Mouse (Mus musculus) midbrain, embryonic 16.5 days (tissue): Measurements from ENCODE around the gene Fam189b. TPM values are rescaled to one million over a fixed set of nuclear protein-coding genes. Genes with fewer than 3 reads are reported as not detected.

Experiments used
- ATAC-seq: fragments of 200-750 bp; cut with Nextera tagmentation; 2 replicates; pipeline ENCODE4 v1.8.0; 2017; ENCODE audit warnings: moderate TSS enrichment
- H3K27ac ChIP-seq: fragments of 300-500 bp; sonication (generic); 2 replicates; pipeline ENCODE4 v1.5.1; 2014; ENCODE audit warnings: mild to moderate bottlenecking, low read length, mixed read lengths
- H3K27me3 ChIP-seq: fragments of 300-500 bp; sonication (generic); 2 replicates; pipeline ENCODE4 v1.6.1; 2014; ENCODE audit warnings: low read depth, low read length, mixed read lengths; ENCODE audit not compliant: control insufficient read depth, insufficient read depth
- H3K36me3 ChIP-seq: fragments of 300-500 bp; sonication (generic); 2 replicates; pipeline ENCODE4 v1.6.1; 2014; ENCODE audit warnings: mild to moderate bottlenecking, low read length, moderate library complexity, mixed read lengths; ENCODE audit not compliant: control insufficient read depth, insufficient read depth
- H3K4me1 ChIP-seq: fragments of 300-500 bp; sonication (generic); 2 replicates; pipeline ENCODE4 v1.6.1; 2014; ENCODE audit warnings: mild to moderate bottlenecking, low read length, mixed read lengths; ENCODE audit not compliant: control insufficient read depth, insufficient read depth
- H3K4me2 ChIP-seq: fragments of 300-500 bp; sonication (generic); 2 replicates; pipeline ENCODE4 v1.6.1; 2014; ENCODE audit warnings: mild to moderate bottlenecking, low read length, mixed read lengths
- H3K4me3 ChIP-seq: fragments of 300-500 bp; sonication (generic); 2 replicates; pipeline ENCODE4 v1.5.1; 2014; ENCODE audit warnings: low read depth, mild to moderate bottlenecking, low read length, moderate library complexity, mixed read lengths
- H3K9ac ChIP-seq: fragments of 300-500 bp; sonication (generic); 2 replicates; pipeline ENCODE4 v1.6.1; 2014; ENCODE audit warnings: low read depth, low read length, mixed read lengths
- H3K9me3 ChIP-seq: fragments of 300-500 bp; sonication (generic); replicated peaks from 2 replicates; pipeline ENCODE4 v1.6.1; 2014; ENCODE audit warnings: mild to moderate bottlenecking, low read length, mixed read lengths; ENCODE audit not compliant: control insufficient read depth, poor library complexity, severe bottlenecking
- WGBS: fragments of 180-500 bp; shearing (Covaris S2); extraction: QIAGEN DNeasy Blood & Tissue Kit; methylation state at CpG from one replicate; pipeline ENCODE4 v1.1.7; 2014; 5-methylcytosine and 5-hydroxymethylcytosine counted together
- polyA plus RNA-seq: library from polyadenylated mRNA; unstranded; fragments of >200 nt; fragmentation: Nextera tagmentation; extraction: Ambion mirVana; gene quantifications from 2 replicates; pipeline ENCODE4 v1.2.1, GENCODE M21; 2015

Fam189b gene
- polyA plus RNA-seq, 1 experiment from 2014 or later = 33.6 TPM

DNA sequence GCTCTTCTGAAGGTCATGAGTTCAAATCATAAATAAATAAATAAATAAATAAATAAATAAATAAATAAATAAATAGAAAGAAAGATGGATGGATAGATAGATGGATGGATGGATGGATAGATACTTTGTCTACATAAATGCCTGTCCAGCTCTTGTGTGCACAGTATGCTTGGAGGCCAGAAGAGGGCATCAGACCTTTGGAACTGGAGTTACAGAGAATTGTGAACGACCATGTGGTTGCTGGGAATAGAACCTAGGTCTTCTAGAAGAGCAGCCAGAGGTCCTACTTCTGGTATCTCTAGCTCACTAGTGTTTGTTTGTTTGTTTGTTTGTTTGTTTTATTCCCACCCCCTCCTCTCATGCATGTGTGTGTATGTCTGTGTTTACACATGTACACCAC is 10.4 kb downstream of the Fam189b start:
- no peak for ATAC-seq
- H3K27ac ChIP-seq = no peak overlapping the region
- WGBS = 65% methylated on average over 1 of the region's 1 CpGs

DNA sequence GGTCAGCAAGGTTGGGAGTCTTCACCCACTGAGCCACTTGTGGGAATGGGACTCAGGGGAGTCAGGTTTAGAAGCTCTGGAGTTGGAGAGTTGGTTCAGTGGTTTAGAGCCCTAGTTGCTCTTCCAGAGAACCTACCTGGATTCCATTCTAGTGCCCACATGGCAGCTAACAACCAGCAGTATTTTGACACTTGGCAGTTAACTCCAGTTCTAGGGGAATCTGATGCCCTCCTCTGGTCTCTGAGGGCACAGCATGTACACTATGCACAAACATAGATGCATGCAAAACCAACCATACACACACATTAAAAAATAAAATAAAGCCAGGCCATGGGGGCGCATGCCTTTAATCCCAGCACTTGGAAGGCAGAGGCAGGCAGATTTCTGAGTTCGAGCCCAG is 10.9 kb downstream of the Fam189b start:
- no peaks in the 10 kb centered on the region for H3K36me3 ChIP-seq
- no peaks in the 10 kb centered on the region for H3K9me3 ChIP-seq
- peaks cover 10% of the 10 kb centered on the region for H3K4me1 ChIP-seq
- no peaks in the 10 kb centered on the region for H3K27me3 ChIP-seq
- H3K4me3 ChIP-seq = no peak overlapping the region
- WGBS = 88% methylated on average over 2 of the region's 2 CpGs
- no peak overlapping the region for H3K4me2 ChIP-seq
- no peak overlapping the region for H3K9ac ChIP-seq
- H3K27ac ChIP-seq = no peak overlapping the region
- ATAC-seq = no peak

More for the DNA sequence above, 10.4 kb downstream of the Fam189b start:
- no peak overlapping the region for H3K4me3 ChIP-seq
- no peak overlapping the region for H3K9ac ChIP-seq
- peaks cover 10% of the 10 kb centered on the region for H3K4me1 ChIP-seq
- no peaks in the 10 kb centered on the region for H3K27me3 ChIP-seq
- no peaks in the 10 kb centered on the region for H3K9me3 ChIP-seq
- H3K36me3 ChIP-seq = no peaks in the 10 kb centered on the region
- no peak overlapping the region for H3K4me2 ChIP-seq

DNA sequence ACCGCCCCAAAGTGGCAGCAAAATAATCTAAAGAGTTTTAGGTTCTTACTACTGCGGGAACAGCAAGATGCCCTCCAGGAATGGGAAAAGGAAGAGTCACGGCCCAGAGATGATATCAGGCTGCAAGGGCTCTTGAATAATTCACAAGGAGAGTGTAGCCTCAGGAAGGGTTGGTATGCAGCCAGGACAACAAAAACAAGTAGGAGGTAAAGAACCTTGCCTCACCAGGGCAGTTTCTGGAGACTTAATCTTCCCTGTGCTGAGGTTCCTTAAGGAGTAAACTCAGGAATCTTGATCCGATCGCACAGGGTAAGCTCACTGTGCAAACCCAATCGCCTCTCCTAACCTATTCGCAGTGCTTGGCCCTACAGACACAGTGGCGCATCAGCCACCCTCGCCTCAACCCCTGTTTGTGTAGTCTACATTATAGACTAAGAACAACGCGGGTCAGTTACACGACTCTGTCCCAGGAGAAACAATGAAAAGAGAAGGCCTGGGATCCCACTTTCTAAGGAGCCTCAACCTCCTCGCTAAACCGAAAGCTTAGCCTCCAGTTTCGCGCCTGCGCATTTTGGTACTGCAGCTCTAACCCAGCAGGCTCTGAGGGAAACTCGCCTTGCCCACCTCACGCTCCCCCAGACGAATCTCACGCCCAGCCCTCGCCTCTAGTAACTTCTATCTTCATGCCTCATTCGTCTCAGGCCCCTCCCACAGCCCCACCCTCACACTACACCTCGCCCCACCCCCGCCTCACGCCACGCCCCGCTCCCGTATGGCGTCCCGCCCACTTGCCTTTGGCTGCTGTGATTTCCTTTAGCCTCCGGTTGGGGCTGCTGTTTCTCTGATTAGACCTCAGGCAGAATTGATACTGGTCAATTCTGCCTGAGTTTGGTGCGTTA is 13.3 kb downstream of the Fam189b start:
- Histone ChIP-seq H3K36me3 (no peaks in the 10 kb centered on the region), H3K4me2 (peak overlapping the region; percentile 81), H3K27me3 (no peaks in the 10 kb centered on the region), H3K9ac (peak overlapping the region; percentile 70), H3K27ac (peak overlapping the region; percentile 74), H3K9me3 (no peaks in the 10 kb centered on the region), H3K4me3 (peak overlapping the region; percentile 41), H3K4me1 (peaks cover 10% of the 10 kb centered on the region)
- WGBS = 6% methylated on average over 33 of the region's 33 CpGs
- peak; percentile 90 for ATAC-seq

DNA sequence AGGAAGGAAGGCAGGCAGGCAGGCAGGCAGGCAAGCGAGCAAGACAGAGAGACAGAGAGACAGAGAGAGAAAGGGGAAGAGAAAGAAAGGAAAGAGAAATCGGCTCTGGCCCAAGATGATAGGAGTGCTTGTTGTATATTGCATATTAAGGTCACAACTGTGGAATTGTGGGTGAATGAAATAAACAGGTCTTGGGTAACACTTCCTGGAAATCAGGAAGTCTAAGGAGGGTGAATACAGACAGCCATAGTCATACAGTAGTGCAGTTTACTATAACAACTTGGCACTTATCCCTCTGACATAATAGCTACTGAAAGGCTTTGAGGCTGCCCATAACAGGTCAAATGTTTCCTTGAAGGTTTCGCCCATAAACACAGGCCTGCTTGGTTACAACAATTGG is 16.9 kb downstream of the Fam189b start:
- H3K9me3 ChIP-seq = no peaks in the 10 kb centered on the region
- ATAC-seq = no peak
- WGBS = 81% methylated on average over 3 of the region's 3 CpGs

DNA sequence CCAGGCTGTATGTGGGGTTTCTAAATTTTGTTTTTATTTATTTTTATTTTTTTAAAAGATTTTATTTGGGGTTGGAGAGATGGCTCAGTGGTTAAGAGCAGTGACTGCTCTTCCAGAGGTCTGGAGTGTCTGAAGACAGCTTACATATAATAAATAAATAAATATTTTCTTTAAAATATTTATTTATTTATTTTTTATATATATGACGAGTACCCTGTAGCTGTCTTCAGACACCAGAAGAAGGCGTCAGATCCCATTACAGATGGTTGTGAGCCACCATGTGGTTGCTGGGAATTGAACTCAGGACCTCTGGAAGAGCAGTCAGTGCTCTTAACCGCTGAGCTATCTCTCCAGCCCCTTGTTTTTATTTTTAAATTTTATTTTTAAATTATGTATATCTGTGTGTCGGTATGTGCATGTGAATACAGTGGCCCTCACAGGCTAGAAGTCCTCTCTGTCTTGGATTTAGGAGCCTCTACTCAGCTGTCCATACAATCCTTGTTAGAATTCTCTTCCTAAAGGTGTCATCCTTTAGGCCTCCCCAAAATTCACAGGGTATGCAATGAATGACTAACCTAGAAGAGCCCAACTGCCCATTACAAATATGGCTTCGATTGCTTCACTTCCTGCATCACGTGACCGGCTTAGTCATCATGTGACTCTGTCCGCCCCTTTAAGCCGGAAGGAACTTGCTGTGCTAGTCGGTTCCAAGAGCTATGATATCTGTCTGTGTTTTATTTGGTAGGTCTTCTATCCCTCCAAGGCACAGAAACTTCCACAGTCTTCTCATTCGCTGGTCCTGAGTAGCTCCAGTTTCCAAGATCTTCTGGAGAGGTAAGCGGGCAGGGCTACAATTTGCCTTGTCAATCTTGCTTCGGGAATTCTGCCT is 19.6 kb downstream of the Fam189b start, which contains the start of gene Gba:
Gba (plus strand) TSS at position 676 of the 889 bp plus-strand sequence.
- 26% methylated on average over 13 of the region's 13 CpGs for WGBS
- ATAC-seq = peak; percentile 83
- H3K27me3 ChIP-seq = no peaks in the 10 kb centered on the region
- H3K36me3 ChIP-seq = peaks cover 19% of the 10 kb centered on the region
- peak within 1 kb of the TSS; percentile 73 for H3K9ac ChIP-seq
- peak within 1 kb of the TSS; percentile 73 for H3K27ac ChIP-seq
- peak within 1 kb of the TSS; percentile 64 for H3K4me3 ChIP-seq
- H3K4me2 ChIP-seq = peak within 1 kb of the TSS; percentile 87
- peaks cover 5% of the 10 kb centered on the region for H3K4me1 ChIP-seq
- no peaks in the 10 kb centered on the region for H3K9me3 ChIP-seq

More for the DNA sequence above, 16.9 kb downstream of the Fam189b start:
- Histone ChIP-seq H3K4me2 (no peak overlapping the region), H3K27ac (no peak overlapping the region), H3K27me3 (no peaks in the 10 kb centered on the region), H3K4me1 (peaks cover 15% of the 10 kb centered on the region), H3K36me3 (peaks cover 5% of the 10 kb centered on the region; the same call in 1 of the 2 replicates), H3K4me3 (no peak overlapping the region), H3K9ac (no peak overlapping the region)

DNA sequence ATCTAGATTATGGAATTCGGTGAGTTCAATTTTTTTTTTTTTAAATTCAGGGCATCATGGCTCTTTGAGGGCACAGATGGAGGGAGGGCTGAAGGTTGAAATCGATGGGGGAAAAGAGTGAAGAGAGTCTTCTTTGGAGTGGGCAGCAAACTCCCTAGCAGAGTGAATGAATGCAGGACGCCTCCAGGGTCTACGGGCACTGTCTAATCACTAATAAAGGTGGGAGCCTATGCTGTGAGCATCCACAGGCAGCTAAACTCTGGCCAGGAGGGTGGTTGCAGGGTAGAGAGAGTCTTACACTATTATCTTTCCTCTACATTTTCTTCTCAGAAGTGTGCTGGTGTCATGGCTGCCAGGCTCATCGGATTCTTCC is 20.2 kb downstream of the Fam189b start:
- ATAC-seq = peak; percentile 55; the same call in 1 of the 2 replicates
- 42% methylated on average over 5 of the region's 5 CpGs for WGBS
- Histone ChIP-seq H3K4me2 (peak overlapping the region; percentile 87), H3K4me1 (peaks cover 5% of the 10 kb centered on the region), H3K27me3 (no peaks in the 10 kb centered on the region), H3K36me3 (peaks cover 25% of the 10 kb centered on the region), H3K9ac (peak overlapping the region; percentile 73), H3K4me3 (peak overlapping the region; percentile 64), H3K9me3 (no peaks in the 10 kb centered on the region), H3K27ac (peak overlapping the region; percentile 67)

DNA sequence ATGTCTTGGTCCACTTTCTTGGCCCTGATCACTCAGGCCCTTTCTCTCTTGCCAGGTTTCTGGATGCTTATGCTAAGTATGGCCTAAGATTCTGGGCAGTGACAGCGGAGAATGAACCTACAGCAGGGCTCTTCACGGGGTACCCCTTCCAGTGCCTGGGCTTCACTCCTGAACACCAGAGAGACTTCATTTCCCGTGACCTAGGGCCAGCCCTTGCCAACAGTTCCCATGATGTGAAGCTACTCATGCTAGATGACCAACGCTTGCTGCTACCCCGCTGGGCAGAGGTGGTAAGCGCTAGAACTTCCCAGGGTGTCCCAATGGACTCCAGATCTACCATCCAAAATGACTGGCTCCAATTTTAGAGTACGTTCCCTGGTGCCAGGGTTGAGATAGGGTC is 23.1 kb downstream of the Fam189b start:
- H3K4me1 ChIP-seq = peaks cover 5% of the 10 kb centered on the region

DNA sequence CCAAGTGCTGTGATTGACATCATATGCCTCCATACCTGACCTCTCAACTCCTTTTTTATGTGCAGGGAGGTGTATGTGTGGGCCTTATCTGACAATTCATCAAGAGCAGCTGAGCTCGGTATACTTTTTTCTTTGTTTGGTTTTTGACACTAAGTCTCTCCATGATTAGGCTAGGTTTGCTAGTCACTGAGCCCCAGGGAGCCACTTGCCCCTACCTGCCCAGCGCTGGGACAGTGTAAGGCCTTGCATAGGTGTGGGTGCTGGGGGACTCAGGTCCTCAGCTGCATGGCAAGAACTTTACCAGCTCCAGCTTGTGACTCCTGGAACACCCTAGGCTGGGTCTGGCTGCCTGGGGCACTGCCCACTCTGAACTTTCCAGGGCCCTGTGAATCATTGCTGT is 23.8 kb downstream of the Fam189b start:
- 93% methylated on average over 2 of the region's 2 CpGs for WGBS
- no peak overlapping the region for H3K27ac ChIP-seq
- peaks cover 39% of the 10 kb centered on the region for H3K36me3 ChIP-seq
- no peaks in the 10 kb centered on the region for H3K9me3 ChIP-seq
- H3K4me1 ChIP-seq = peaks cover 5% of the 10 kb centered on the region
- no peak for ATAC-seq
- H3K9ac ChIP-seq = no peak overlapping the region
- H3K4me3 ChIP-seq = no peak overlapping the region
- H3K4me2 ChIP-seq = no peak overlapping the region
- H3K27me3 ChIP-seq = no peaks in the 10 kb centered on the region

More for the DNA sequence above, 23.1 kb downstream of the Fam189b start:
- no peak for ATAC-seq
- Histone ChIP-seq H3K9me3 (no peaks in the 10 kb centered on the region), H3K4me3 (no peak overlapping the region), H3K36me3 (peaks cover 39% of the 10 kb centered on the region), H3K9ac (no peak overlapping the region), H3K27me3 (no peaks in the 10 kb centered on the region), H3K27ac (no peak overlapping the region), H3K4me2 (no peak overlapping the region)
- 92% methylated on average over 7 of the region's 7 CpGs for WGBS
